Mouse (Mus musculus): ENCODE data around the gene Ptprn2.

DNA sequence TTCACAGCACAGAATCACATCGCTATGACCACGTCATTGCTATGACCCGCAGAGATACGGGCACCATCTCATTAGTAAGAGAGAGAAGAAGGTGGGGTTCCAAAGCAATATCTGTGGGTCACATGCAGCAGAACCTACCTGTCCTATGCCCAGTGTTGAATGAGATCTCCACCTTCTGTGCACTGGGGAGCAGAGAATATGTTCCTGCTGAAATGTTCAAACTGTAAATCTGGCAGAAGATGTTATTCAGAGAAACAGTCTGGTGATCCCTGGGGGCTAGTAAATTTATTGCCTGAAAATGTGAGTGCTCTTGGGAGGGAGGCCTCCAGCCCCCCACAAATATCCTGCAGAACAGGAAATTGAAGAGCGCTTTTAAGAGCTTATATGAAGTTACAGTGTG, 490.0 kb downstream of the Ptprn2 start:
- TF ChIP-seq E2F4 (IDR thresholded peaks at IDR 0.05; ENCODE audit: insufficient read depth) (no peak), POLR2A (IDR thresholded peaks at IDR 0.05; ENCODE audit: insufficient read length, low read depth) (no peak), USF1 (IDR thresholded peaks at IDR 0.05; ENCODE audit: low read depth) (no peak), MYOD1 (IDR thresholded peaks at IDR 0.05; ENCODE audit: control insufficient read depth in 1 of 3, insufficient read length in 2 of 3, low read depth in 2 of 3) (no peak), POLR2AphosphoS2 (IDR thresholded peaks at IDR 0.05; ENCODE audit: insufficient read length, low read depth) (no peak), SRF (IDR thresholded peaks at IDR 0.05; ENCODE audit: control insufficient read depth, insufficient read length, low read depth) (no peak), MAX (IDR thresholded peaks at IDR 0.05; ENCODE audit: low read depth) (no peak), TCF12 (IDR thresholded peaks at IDR 0.05; ENCODE audit: insufficient read depth, poor library complexity, severe bottlenecking) (no peak)
